Mouse (Mus musculus) testis, postnatal 14 days (tissue): ENCODE results near the gene Tgfb1.
"Not testable (repeated sequence)": the region's sequence is repeated elsewhere in the genome, so short reads cannot be mapped to it uniquely, and the experiment has no call there.

Source experiments
- DNase-seq: peaks from one replicate; pipeline ENCODE4 v3.0.0; 2021; ENCODE audit warnings: low spot score

Tgfb1 gene

GRCm38 (mm10) chr7:25705801-25706251 lies 19.0 kb downstream of the Tgfb1 start:
- no peak for DNase-seq

GRCm38 (mm10) chr7:25706578-25707170 lies 19.9 kb downstream of the Tgfb1 start:
- no peak for DNase-seq

DNA sequence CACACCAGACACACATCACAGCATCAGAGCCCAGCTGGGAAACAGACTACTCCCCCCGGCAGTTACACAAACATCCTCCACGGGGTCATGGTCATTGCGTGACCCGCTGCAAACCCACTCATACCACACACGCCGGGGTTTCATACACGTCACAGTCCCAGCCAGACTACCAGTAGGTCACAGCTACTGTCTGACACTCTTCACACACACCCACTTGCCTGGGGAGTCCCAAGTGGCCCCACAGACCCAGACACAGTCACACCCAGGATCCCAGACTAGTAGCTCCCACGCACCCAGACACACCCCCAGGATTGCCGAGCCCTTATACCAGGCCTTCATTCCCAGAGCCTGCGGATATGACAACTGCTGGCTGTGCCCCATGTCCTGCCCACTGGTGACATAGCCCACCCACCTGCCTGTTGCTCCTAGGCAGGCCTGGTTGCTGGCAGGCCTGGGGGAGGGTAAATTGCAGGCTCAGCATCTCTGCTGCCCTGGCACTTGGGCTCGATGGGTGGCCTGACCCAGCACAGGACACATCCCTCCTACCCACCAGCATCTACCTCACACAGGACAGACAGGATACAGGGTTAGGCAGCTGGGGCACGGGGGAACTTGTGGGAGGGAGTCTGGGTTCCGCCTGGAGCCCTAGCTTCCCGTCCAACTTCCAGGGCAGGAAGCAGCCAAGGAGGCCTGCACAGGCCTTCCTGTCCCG lies 20.9 kb downstream of the Tgfb1 start:
- peak; percentile 29 for DNase-seq

- DNase-seq: no peak
Observed at GRCm38 (mm10) chr7:25709961-25710360, 23.2 kb downstream of the Tgfb1 start.

- DNase-seq: no peak
Observed at GRCm38 (mm10) chr7:25710519-25711130, 23.8 kb downstream of the Tgfb1 start.

DNA sequence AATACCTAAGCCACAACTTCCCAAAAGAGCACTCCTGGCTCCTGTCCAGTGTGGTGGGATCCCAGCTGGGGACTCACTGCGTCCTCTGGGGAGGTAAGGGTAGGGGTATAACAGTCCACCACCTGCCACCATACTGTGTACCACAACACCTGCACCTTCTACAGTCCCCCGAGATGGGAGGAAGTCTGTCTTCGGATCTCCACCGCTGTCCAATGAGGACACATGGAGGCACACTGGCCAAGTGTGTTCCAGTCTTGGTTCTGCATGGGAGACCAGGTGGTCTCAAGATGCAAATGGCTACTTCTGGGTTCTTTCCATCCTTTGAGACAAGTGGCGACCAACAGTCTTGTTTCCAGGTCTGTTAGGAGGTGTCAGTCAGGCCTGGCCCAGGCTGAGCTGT lies 24.4 kb downstream of the Tgfb1 start:
- DNase-seq: no peak

- no peak for DNase-seq
Observed at GRCm38 (mm10) chr7:25711731-25712197, 25.0 kb downstream of the Tgfb1 start.

- no peak for DNase-seq
Observed at GRCm38 (mm10) chr7:25712801-25713200, 26.0 kb downstream of the Tgfb1 start.

GRCm38 (mm10) chr7:25714581-25714980 lies 27.8 kb downstream of the Tgfb1 start:
- DNase-seq: no peak

DNA sequence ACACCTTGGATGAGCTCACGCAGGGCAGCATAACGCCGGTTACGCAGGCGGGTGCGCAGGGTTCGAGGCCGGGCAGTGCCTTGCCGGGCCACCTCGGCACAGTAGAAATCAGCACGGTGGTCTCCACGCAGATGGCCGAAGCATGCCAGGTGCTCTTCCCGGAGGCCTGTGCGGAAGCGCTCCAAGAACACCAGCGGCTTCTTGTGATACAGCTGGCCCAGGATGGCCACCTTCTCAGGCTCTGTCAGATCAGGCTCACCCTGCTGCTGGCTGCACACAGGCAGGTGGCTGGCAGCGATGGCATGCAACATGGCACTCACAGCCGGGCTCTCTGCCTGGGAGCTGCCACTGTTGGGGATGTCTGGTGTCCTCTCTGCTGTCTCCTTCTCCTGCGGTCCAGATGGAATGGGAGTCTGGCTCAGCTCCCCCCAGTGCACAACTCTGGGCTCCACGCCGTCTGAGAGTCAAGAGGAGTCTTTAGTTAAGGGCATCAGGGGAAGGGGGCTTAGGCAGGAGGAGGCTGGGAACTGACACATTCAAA lies 29.0 kb downstream of the Tgfb1 start:
- DNase-seq: no peak

DNA sequence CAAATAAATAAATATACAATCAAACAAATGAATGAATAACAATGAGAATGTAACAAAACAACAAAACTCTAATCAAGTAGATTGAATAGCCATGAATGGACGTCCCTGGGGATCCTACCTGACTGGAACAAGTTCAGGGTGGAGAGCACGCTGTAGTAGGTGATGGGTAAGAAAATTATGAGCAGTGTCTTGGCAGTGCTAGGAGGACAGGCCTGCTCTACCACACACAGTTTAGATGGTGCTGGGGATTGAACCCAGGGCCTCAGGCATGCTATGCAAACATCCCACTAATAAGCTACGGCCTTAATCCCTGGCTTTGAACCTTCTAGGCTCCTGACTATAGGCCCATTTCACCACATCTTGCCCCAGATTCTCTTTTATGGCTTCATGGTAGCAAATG lies 30.7 kb downstream of the Tgfb1 start:
- DNase-seq: no peak

DNA sequence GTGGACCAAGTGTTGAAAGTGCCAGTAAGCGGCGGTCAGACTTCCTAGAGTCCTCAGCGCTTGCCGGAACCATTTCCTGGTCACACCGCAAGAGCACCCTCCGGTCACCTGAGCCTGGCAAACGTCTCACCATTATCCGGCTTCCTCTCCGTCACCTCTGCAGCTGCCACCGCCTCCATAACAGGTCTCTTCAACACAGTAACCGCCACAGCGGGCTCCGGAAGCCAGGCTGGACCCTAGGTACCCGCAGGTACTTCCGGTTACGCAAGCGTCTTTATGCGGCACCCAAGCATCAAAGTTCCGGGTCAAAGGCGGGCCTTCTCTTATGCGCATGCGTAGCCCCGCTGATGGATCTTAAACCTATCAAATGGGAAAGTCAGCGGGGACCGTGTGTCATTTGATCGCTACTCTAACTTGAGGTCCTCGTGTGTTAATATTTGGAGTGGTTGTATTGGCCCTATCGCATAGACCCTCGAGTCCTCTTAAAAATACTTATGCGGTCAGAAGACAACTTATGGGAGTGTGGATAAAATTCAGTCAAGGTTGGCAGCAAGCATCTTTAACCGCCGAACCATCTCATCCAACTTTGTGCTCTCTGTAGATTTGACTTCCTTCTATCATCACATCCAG lies 32.1 kb downstream of the Tgfb1 start, which contains the start of gene Ccdc97:
Gene Ccdc97, minus strand, starts transcription at position 301 of the 630 bp plus-strand sequence.
- DNase-seq: peak; percentile 91

- DNase-seq: no peak
Observed at GRCm38 (mm10) chr7:25719761-25720610, 33.2 kb downstream of the Tgfb1 start.

GRCm38 (mm10) chr7:25720760-25721159 lies 34.0 kb downstream of the Tgfb1 start:
- no peak for DNase-seq

- not testable (repeated sequence) for DNase-seq
Observed at GRCm38 (mm10) chr7:25721776-25722175, 35.0 kb downstream of the Tgfb1 start.

DNA sequence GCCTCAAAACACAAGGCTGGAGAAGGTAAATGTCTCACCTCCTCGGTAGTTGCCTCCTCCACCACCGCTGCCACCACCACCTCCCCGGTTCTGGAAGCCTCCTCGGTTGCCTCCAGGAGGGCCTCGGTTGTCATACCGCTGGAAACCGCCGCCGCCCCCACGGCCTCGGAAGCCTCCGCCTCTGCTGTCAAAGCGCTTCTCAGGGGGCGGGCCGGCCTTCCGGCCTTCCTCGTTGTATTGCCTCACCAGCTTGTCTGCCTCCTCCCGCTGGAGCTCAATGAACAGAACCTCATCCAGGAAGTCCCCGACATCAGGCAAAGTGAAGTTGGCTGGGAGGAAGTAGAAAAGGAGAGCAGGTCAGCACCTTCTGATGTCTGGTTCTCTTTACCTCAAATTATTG lies 39.1 kb downstream of the Tgfb1 start:
- DNase-seq: no peak

DNA sequence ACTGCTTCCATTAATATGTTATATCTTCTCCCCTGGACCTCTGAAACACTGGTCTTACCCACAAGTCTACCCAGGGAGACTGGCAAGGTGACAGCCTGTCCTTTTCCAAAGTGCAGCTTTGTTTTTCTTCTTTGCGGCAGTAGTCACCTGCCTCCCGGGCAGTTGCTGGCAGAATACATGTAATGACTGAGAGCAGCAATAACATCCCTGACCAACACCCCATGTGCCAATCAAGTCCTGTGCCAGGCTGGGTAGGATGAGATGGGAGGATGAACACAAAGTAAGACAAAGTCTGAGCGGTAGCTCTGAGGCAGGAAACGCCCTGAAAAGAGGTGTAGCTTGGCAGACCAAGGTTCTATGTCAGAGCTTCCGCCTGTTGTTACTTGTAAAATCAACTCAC lies 41.0 kb downstream of the Tgfb1 start:
- DNase-seq: no peak

GRCm38 (mm10) chr7:25729396-25729795 lies 42.6 kb downstream of the Tgfb1 start:
- no peak for DNase-seq

GRCm38 (mm10) chr7:25729862-25730261 lies 43.1 kb downstream of the Tgfb1 start:
- peak; percentile 46 for DNase-seq

- DNase-seq: no peak
Observed at GRCm38 (mm10) chr7:25731294-25732055, 44.7 kb downstream of the Tgfb1 start.

DNA sequence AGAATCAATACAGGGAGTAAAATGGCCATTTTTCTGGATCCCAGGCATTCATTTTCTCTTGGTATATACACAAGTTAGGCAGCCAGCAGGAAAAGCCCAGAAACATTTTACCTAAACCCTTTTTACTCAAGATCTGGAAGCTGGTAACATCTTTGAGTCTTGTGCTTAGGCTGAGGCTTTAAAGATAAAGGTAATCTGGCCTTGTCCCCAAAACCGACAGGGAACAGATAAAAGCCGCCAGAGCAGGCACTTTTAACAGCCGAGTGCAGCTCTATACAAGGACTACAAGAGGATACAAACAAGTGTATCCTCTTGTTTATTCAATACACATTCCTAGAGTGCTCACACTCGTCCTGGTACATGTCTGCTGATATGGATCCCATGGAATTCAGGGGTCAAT lies 48.2 kb downstream of the Tgfb1 start:
- no peak for DNase-seq
